Mouse (Mus musculus): ENCODE measurements around the gene Tmco1. TPM values are rescaled to one million over a fixed set of nuclear protein-coding genes. Genes with fewer than 3 reads are reported as not detected.
A peak's percentile ranks its signal among the peaks of the same experiment; 100 is the strongest.

Gene Tmco1
- polyA plus RNA-seq, 1 experiment from 2014 or later, result 84.4 TPM

DNA sequence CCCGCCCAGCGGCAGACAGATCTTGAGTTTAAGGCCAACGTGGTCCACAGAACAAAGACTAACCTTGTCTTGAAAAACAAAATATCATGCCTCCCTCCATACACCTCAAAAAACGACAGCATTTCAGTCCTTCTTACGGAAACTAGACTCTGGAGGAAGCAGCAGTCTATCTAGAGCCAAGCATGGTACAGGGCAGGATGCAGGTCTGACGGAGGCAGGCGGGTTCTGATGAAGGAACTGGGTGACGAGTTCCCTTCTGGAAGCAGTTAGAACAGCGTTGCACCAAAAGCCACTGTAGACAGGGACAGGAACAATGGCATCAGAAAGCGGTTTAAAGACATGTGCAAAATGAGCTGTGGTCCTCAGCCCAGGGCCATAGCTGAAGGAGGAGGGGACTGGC, 28.1 kb upstream of the Tmco1 start:
- 90% methylated on average over 10 of the region's 10 CpGs for WGBS
- Histone ChIP-seq H3K4me2 (ENCODE audit: low read length) (no peak overlapping the region), H3K9me3 (replicated peaks; ENCODE audit: control insufficient read depth, low read length, poor library complexity, severe bottlenecking) (no peaks in the 10 kb centered on the region), H3K27me3 (ENCODE audit: control insufficient read depth, insufficient read depth, low read depth, low read length) (no peaks in the 10 kb centered on the region), H3K4me1 (ENCODE audit: control insufficient read depth, insufficient read depth, low read length) (peaks cover 15% of the 10 kb centered on the region), H3K27ac (ENCODE audit: low read length) (no peak overlapping the region), H3K36me3 (ENCODE audit: control insufficient read depth, insufficient read depth, low read length) (no peaks in the 10 kb centered on the region), H3K4me3 (ENCODE audit: low read depth, low read length) (no peak overlapping the region), H3K9ac (ENCODE audit: low read depth, low read length) (no peak overlapping the region)
- no peak for ATAC-seq

GRCm38 (mm10) chr1:167282112-167282511, 26.1 kb upstream of the Tmco1 start:
- Histone ChIP-seq H3K4me3 (ENCODE audit: low read depth, low read length) (no peak overlapping the region), H3K27ac (ENCODE audit: low read length) (no peak overlapping the region), H3K4me1 (ENCODE audit: control insufficient read depth, insufficient read depth, low read length) (peaks cover 15% of the 10 kb centered on the region), H3K9me3 (replicated peaks; ENCODE audit: control insufficient read depth, low read length, poor library complexity, severe bottlenecking) (no peaks in the 10 kb centered on the region), H3K27me3 (ENCODE audit: control insufficient read depth, insufficient read depth, low read depth, low read length) (no peaks in the 10 kb centered on the region), H3K4me2 (ENCODE audit: low read length) (peak overlapping the region; percentile 59), H3K9ac (ENCODE audit: low read depth, low read length) (no peak overlapping the region; the same call in 1 of the 2 replicates), H3K36me3 (ENCODE audit: control insufficient read depth, insufficient read depth, low read length) (no peaks in the 10 kb centered on the region)
- no peak for ATAC-seq
- 61% methylated on average over 3 of the region's 3 CpGs for WGBS

DNA sequence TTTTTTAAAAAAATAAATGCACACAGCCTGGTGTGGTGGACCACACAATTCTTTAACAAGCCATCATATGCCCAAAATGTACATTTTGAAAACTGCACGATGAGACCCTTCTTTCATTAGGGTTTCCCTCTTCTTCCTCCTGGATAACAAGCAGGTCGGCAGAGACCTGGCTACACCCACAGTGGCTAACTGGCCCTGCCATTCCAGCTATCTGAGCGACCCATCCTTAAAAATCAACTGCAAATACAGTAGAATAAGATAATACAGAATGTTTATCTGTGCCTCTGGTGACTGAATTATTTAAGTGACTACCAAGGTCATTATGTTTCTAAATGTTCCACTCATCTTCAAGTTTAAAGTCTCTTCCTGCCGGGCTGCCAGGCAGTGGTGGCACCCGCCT, 25.4 kb upstream of the Tmco1 start:
- Histone ChIP-seq H3K27me3 (ENCODE audit: control insufficient read depth, insufficient read depth, low read depth, low read length) (no peaks in the 10 kb centered on the region), H3K9ac (ENCODE audit: low read depth, low read length) (peak overlapping the region; percentile 86), H3K4me3 (ENCODE audit: low read depth, low read length) (peak overlapping the region; percentile 94), H3K36me3 (ENCODE audit: control insufficient read depth, insufficient read depth, low read length) (no peaks in the 10 kb centered on the region), H3K4me1 (ENCODE audit: control insufficient read depth, insufficient read depth, low read length) (peaks cover 15% of the 10 kb centered on the region), H3K27ac (ENCODE audit: low read length) (no peak overlapping the region), H3K9me3 (replicated peaks; ENCODE audit: control insufficient read depth, low read length, poor library complexity, severe bottlenecking) (no peaks in the 10 kb centered on the region), H3K4me2 (ENCODE audit: low read length) (peak overlapping the region; percentile 59)
- WGBS, result 42% methylated on average over 5 of the region's 5 CpGs
- ATAC-seq, result no peak

GRCm38 (mm10) chr1:167283441-167284257, 24.5 kb upstream of the Tmco1 start:
- Histone ChIP-seq H3K4me2 (ENCODE audit: low read length) (peak overlapping the region; percentile 59), H3K27ac (ENCODE audit: low read length) (peak overlapping the region; percentile 98), H3K4me1 (ENCODE audit: control insufficient read depth, insufficient read depth, low read length) (peaks cover 15% of the 10 kb centered on the region), H3K4me3 (ENCODE audit: low read depth, low read length) (peak overlapping the region; percentile 94), H3K9ac (ENCODE audit: low read depth, low read length) (peak overlapping the region; percentile 86), H3K36me3 (ENCODE audit: control insufficient read depth, insufficient read depth, low read length) (no peaks in the 10 kb centered on the region), H3K9me3 (replicated peaks; ENCODE audit: control insufficient read depth, low read length, poor library complexity, severe bottlenecking) (no peaks in the 10 kb centered on the region), H3K27me3 (ENCODE audit: control insufficient read depth, insufficient read depth, low read depth, low read length) (no peaks in the 10 kb centered on the region)
- under 1% methylated on average over 44 of the region's 44 CpGs for WGBS
- peak; percentile 50 for ATAC-seq

DNA sequence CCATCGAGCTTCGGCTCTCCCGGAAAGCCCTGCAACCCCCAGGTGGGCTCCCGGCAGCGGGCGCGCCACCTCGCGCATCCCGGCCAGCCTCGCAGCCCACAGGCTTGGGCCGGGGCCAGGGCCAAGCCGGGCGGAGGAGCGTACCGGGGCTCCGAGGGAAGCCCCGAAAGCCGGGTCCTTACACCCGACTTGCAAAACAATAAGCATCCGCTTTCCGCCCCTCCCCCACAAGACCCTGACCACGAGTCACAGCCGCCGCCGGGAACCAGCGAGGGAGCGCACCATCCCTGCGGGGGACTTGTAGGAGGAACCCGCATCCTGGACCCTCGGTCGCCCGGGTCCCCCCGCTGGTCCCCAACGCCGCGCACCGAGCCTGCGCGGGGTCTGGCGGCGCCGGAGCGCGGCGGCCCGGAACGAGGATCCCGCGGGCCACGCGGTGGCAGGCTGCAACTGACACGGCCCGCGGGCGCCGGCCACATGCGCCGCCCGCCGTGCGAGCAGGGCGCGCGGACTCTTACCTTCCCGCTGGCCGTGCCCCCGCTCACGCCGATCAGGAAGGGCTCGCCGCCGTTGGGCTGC, 23.8 kb upstream of the Tmco1 start:
- Histone ChIP-seq H3K27ac (ENCODE audit: low read length) (peak overlapping the region; percentile 98), H3K4me3 (ENCODE audit: low read depth, low read length) (peak overlapping the region; percentile 94), H3K9ac (ENCODE audit: low read depth, low read length) (peak overlapping the region; percentile 86), H3K27me3 (ENCODE audit: control insufficient read depth, insufficient read depth, low read depth, low read length) (no peaks in the 10 kb centered on the region), H3K4me1 (ENCODE audit: control insufficient read depth, insufficient read depth, low read length) (peaks cover 19% of the 10 kb centered on the region), H3K36me3 (ENCODE audit: control insufficient read depth, insufficient read depth, low read length) (no peaks in the 10 kb centered on the region), H3K4me2 (ENCODE audit: low read length) (peak overlapping the region; percentile 59), H3K9me3 (replicated peaks; ENCODE audit: control insufficient read depth, low read length, poor library complexity, severe bottlenecking) (no peaks in the 10 kb centered on the region)
- WGBS, result under 1% methylated on average over 73 of the region's 73 CpGs
- peak; percentile 77 for ATAC-seq

GRCm38 (mm10) chr1:167284837-167285319, 23.3 kb upstream of the Tmco1 start:
- H3K4me2 ChIP-seq (ENCODE audit: low read length), result peak overlapping the region; percentile 59

GRCm38 (mm10) chr1:167285320-167285355, 23.0 kb upstream of the Tmco1 start, which contains the start of gene Uck2:
TSS of gene Uck2 (minus strand) at chr1:167285320.
- no peaks in the 10 kb centered on the region for H3K36me3 ChIP-seq (ENCODE audit: control insufficient read depth, insufficient read depth, low read length)
- no peak for ATAC-seq
- peaks cover 27% of the 10 kb centered on the region for H3K4me1 ChIP-seq (ENCODE audit: control insufficient read depth, insufficient read depth, low read length)
- 0% methylated on average over 2 of the region's 2 CpGs for WGBS
- peak within 1 kb of the TSS; percentile 86 for H3K9ac ChIP-seq (ENCODE audit: low read depth, low read length)
- H3K4me3 ChIP-seq (ENCODE audit: low read depth, low read length), result peak within 1 kb of the TSS; percentile 94
- H3K4me2 ChIP-seq (ENCODE audit: low read length), result peak within 1 kb of the TSS; percentile 59
- H3K27me3 ChIP-seq (ENCODE audit: control insufficient read depth, insufficient read depth, low read depth, low read length), result no peaks in the 10 kb centered on the region
- H3K27ac ChIP-seq (ENCODE audit: low read length), result peak within 1 kb of the TSS; percentile 98
- no peaks in the 10 kb centered on the region for H3K9me3 ChIP-seq (replicated peaks; ENCODE audit: control insufficient read depth, low read length, poor library complexity, severe bottlenecking)

More at GRCm38 (mm10) chr1:167284837-167285319, 23.3 kb upstream of the Tmco1 start:
- peaks cover 24% of the 10 kb centered on the region for H3K4me1 ChIP-seq (ENCODE audit: control insufficient read depth, insufficient read depth, low read length)
- H3K9ac ChIP-seq (ENCODE audit: low read depth, low read length), result peak overlapping the region; percentile 86
- no peaks in the 10 kb centered on the region for H3K27me3 ChIP-seq (ENCODE audit: control insufficient read depth, insufficient read depth, low read depth, low read length)
- H3K27ac ChIP-seq (ENCODE audit: low read length), result peak overlapping the region; percentile 98
- under 1% methylated on average over 37 of the region's 51 CpGs for WGBS
- peak; percentile 91 for ATAC-seq
- no peaks in the 10 kb centered on the region for H3K36me3 ChIP-seq (ENCODE audit: control insufficient read depth, insufficient read depth, low read length)
- H3K4me3 ChIP-seq (ENCODE audit: low read depth, low read length), result peak overlapping the region; percentile 94
- H3K9me3 ChIP-seq (replicated peaks; ENCODE audit: control insufficient read depth, low read length, poor library complexity, severe bottlenecking), result no peaks in the 10 kb centered on the region

DNA sequence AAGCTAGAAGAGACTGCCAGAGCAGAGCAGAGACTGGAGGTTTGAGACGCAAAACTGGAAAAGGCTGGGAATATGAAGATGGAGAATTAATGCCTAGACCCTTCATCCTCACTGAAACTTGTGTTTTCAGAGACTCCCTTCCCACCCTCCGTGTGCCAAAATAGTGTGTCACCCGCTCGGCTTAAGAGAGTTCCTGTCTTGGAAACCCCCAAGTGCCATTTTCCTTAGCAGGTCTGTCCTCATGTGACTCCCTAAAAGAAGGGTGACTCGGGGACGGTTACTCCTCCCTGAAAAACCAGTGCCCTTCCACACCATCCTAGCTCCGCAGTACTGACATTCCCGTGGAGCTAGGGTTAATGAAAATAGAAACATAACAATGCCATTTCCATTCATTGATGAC, 22.8 kb upstream of the Tmco1 start:
- no peak for ATAC-seq
- WGBS, result 2% methylated on average over 8 of the region's 8 CpGs

GRCm38 (mm10) chr1:167287156-167287555, 21.0 kb upstream of the Tmco1 start:
- Histone ChIP-seq H3K9ac (ENCODE audit: low read depth, low read length) (no peak overlapping the region), H3K27ac (ENCODE audit: low read length) (no peak overlapping the region), H3K36me3 (ENCODE audit: control insufficient read depth, insufficient read depth, low read length) (no peaks in the 10 kb centered on the region), H3K9me3 (replicated peaks; ENCODE audit: control insufficient read depth, low read length, poor library complexity, severe bottlenecking) (no peaks in the 10 kb centered on the region), H3K4me3 (ENCODE audit: low read depth, low read length) (no peak overlapping the region), H3K4me1 (ENCODE audit: control insufficient read depth, insufficient read depth, low read length) (peaks cover 23% of the 10 kb centered on the region), H3K27me3 (ENCODE audit: control insufficient read depth, insufficient read depth, low read depth, low read length) (no peaks in the 10 kb centered on the region), H3K4me2 (ENCODE audit: low read length) (no peak overlapping the region)
- 87% methylated on average over 5 of the region's 5 CpGs for WGBS
- ATAC-seq, result no peak

More for the DNA sequence above, 22.8 kb upstream of the Tmco1 start:
- H3K27me3 ChIP-seq (ENCODE audit: control insufficient read depth, insufficient read depth, low read depth, low read length), result no peaks in the 10 kb centered on the region
- H3K9ac ChIP-seq (ENCODE audit: low read depth, low read length), result peak overlapping the region; percentile 86
- no peaks in the 10 kb centered on the region for H3K9me3 ChIP-seq (replicated peaks; ENCODE audit: control insufficient read depth, low read length, poor library complexity, severe bottlenecking)
- H3K27ac ChIP-seq (ENCODE audit: low read length), result peak overlapping the region; percentile 98
- peaks cover 27% of the 10 kb centered on the region for H3K4me1 ChIP-seq (ENCODE audit: control insufficient read depth, insufficient read depth, low read length)
- no peaks in the 10 kb centered on the region for H3K36me3 ChIP-seq (ENCODE audit: control insufficient read depth, insufficient read depth, low read length)
- H3K4me3 ChIP-seq (ENCODE audit: low read depth, low read length), result peak overlapping the region; percentile 94
- H3K4me2 ChIP-seq (ENCODE audit: low read length), result peak overlapping the region; percentile 59
